Mouse (Mus musculus): ENCODE results near the gene P2ry12. TPM values are rescaled to one million over a fixed set of nuclear protein-coding genes. Genes with fewer than 3 reads are reported as not detected.

The P2ry12 gene
- polyA plus RNA-seq (2015; fragmentation: Nextera tagmentation; extraction: Ambion mirVana), result 1.6 and 1.7 TPM in 2 replicates

DNA sequence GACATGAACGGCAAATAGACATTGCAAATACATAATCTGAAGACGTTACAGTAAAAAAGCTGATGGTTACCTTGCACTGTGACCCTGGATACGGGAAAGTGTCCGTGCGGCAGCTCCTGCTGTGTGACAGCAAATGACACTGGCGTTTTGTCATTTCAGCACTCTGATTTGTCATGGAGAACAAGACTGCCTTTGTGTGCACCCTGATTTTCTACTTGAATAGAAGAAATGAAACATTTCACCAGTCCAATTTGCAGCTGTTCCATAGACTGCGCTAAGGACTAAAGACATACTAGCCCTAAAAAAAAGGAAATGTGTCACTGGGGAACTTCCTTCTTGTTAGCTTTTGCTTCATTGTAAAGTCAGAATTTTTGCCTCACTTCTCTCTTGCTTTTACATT lies at the start of gene P2ry12:
TSS of gene P2ry12 (minus strand) at position 168 of the 400 bp plus-strand sequence.
- 0 out of 2 replicates have a peak within 1 kb of the TSS, but pooled peaks have one; percentile 8 for H3K27ac ChIP-seq (replicated peaks)
- no peak within 1 kb of the TSS for H3K9ac ChIP-seq
- 73% methylated on average over 7 of the region's 7 CpGs for WGBS
- H3K4me1 ChIP-seq, result no peaks in the 10 kb centered on the region; the same call in 1 of the 2 replicates
- no peaks in the 10 kb centered on the region for H3K27me3 ChIP-seq (replicated peaks)
- H3K4me3 ChIP-seq, result no peak within 1 kb of the TSS
- H3K9me3 ChIP-seq, result no peaks in the 10 kb centered on the region
- H3K4me2 ChIP-seq, result no peak within 1 kb of the TSS
- ATAC-seq (ENCODE audit: extremely low read depth, insufficient number of reproducible peaks, low FRiP score, low TSS enrichment), result no peak
- H3K36me3 ChIP-seq, result peaks cover 10% of the 10 kb centered on the region

GRCm38 (mm10) chr3:59305518-59305917 lies 42.8 kb upstream of the P2ry12 start:
- Histone ChIP-seq H3K4me3 (no peak overlapping the region), H3K9ac (no peak overlapping the region), H3K36me3 (no peaks in the 10 kb centered on the region; the same call in 1 of the 2 replicates), H3K27ac (replicated peaks) (no peak overlapping the region), H3K9me3 (no peaks in the 10 kb centered on the region), H3K4me1 (no peaks in the 10 kb centered on the region), H3K27me3 (replicated peaks) (no peaks in the 10 kb centered on the region), H3K4me2 (no peak overlapping the region)
- WGBS, result 81% methylated on average over 2 of the region's 2 CpGs
- no peak for ATAC-seq (ENCODE audit: extremely low read depth, insufficient number of reproducible peaks, low FRiP score, low TSS enrichment)

DNA sequence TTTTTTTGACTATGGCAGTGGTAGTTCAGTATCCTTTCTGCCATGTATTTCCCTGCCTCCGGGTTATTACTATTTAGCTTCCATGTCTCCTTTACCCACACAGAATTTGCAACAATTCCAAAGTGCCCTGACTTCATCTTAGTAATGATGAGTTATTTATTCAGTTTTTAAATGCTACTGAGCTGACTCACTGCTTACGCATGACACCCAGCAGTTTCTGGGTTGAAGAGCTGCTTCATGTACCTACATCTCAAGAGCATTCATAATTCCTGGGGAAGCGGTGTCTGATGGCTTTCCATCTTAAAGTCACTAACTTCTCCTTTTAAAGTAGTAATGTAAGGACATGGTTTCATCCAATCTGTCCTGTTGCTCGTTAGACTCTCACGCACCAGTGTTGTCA lies 42.3 kb upstream of the P2ry12 start:
- 86% methylated on average over 5 of the region's 5 CpGs for WGBS
- no peak for ATAC-seq (ENCODE audit: extremely low read depth, insufficient number of reproducible peaks, low FRiP score, low TSS enrichment)
- Histone ChIP-seq H3K27ac (replicated peaks) (no peak overlapping the region), H3K36me3 (no peaks in the 10 kb centered on the region; the same call in 1 of the 2 replicates), H3K9me3 (no peaks in the 10 kb centered on the region), H3K4me2 (no peak overlapping the region), H3K4me1 (no peaks in the 10 kb centered on the region), H3K4me3 (no peak overlapping the region), H3K27me3 (replicated peaks) (no peaks in the 10 kb centered on the region), H3K9ac (no peak overlapping the region)

DNA sequence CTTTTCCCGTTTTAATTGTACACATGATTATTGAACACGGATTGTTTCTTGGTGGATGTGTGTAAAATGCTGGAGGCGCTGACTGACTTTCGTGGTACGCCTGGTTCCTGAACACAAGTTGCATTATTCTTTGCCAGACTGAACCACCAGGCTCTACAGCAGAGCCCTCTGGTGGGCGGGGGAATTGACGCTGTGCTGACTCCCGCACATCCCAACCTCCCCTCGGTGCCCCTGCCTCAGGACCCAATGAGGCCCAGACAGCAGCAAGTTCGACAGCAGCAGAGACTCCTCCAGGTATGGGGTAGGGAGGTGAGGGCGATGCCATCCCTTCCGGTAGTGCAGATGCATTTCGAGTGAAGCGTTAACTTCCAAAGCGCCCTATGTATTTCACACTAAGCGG lies 35.0 kb upstream of the P2ry12 start:
- Histone ChIP-seq H3K36me3 (no peaks in the 10 kb centered on the region), H3K4me3 (no peak overlapping the region), H3K27ac (replicated peaks) (no peak overlapping the region), H3K9me3 (no peaks in the 10 kb centered on the region), H3K4me2 (no peak overlapping the region), H3K9ac (no peak overlapping the region), H3K27me3 (replicated peaks) (no peaks in the 10 kb centered on the region), H3K4me1 (no peaks in the 10 kb centered on the region)
- ATAC-seq (ENCODE audit: extremely low read depth, insufficient number of reproducible peaks, low FRiP score, low TSS enrichment), result no peak
- WGBS, result 77% methylated on average over 16 of the region's 16 CpGs

- Histone ChIP-seq H3K4me2 (no peak overlapping the region), H3K36me3 (no peaks in the 10 kb centered on the region), H3K9ac (no peak overlapping the region), H3K9me3 (no peaks in the 10 kb centered on the region), H3K27ac (replicated peaks) (no peak overlapping the region), H3K4me3 (no peak overlapping the region), H3K4me1 (no peaks in the 10 kb centered on the region), H3K27me3 (replicated peaks) (no peaks in the 10 kb centered on the region)
- ATAC-seq (ENCODE audit: extremely low read depth, insufficient number of reproducible peaks, low FRiP score, low TSS enrichment), result no peak
- WGBS, result 87% methylated on average over 5 of the region's 5 CpGs
Observed at GRCm38 (mm10) chr3:59296563-59297130, 34.0 kb upstream of the P2ry12 start.

- Histone ChIP-seq H3K4me3 (no peak overlapping the region), H3K9ac (no peak overlapping the region), H3K4me2 (no peak overlapping the region), H3K36me3 (no peaks in the 10 kb centered on the region), H3K27ac (replicated peaks) (no peak overlapping the region), H3K27me3 (replicated peaks) (no peaks in the 10 kb centered on the region), H3K9me3 (no peaks in the 10 kb centered on the region), H3K4me1 (no peaks in the 10 kb centered on the region)
- no peak for ATAC-seq (ENCODE audit: extremely low read depth, insufficient number of reproducible peaks, low FRiP score, low TSS enrichment)
- WGBS, result 80% methylated on average over 16 of the region's 16 CpGs
Observed at GRCm38 (mm10) chr3:59295699-59296562, 33.3 kb upstream of the P2ry12 start.

GRCm38 (mm10) chr3:59293437-59294199 lies 30.9 kb upstream of the P2ry12 start:
- H3K9ac ChIP-seq, result no peak overlapping the region
- H3K27me3 ChIP-seq (replicated peaks), result no peaks in the 10 kb centered on the region
- H3K27ac ChIP-seq (replicated peaks), result no peak overlapping the region
- no peaks in the 10 kb centered on the region for H3K9me3 ChIP-seq
- no peak overlapping the region for H3K4me2 ChIP-seq
- 75% methylated on average over 5 of the region's 5 CpGs for WGBS
- ATAC-seq (ENCODE audit: extremely low read depth, insufficient number of reproducible peaks, low FRiP score, low TSS enrichment), result no peak
- H3K36me3 ChIP-seq, result no peaks in the 10 kb centered on the region
- H3K4me1 ChIP-seq, result no peaks in the 10 kb centered on the region
- H3K4me3 ChIP-seq, result no peak overlapping the region

DNA sequence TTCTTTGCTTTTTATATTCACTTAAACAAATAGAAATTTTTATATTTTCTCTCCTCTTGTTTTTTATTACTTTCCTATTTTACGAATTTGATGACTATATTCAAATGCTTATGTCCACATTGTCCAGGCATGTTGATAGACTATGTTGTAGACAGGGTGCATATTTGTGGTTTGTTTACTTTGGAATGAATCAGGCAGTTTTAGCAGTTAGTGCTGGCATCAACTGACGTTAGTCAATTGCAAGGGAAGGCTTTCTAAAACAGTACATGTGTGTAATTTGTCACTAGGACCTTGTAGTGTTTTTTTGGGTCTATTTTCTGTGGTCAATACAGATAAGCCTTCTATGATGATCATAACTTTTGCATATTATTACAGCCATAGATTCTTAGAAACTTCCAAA lies 27.9 kb upstream of the P2ry12 start:
- Histone ChIP-seq H3K4me2 (no peak overlapping the region), H3K9me3 (no peaks in the 10 kb centered on the region), H3K9ac (no peak overlapping the region), H3K36me3 (no peaks in the 10 kb centered on the region), H3K27me3 (replicated peaks) (no peaks in the 10 kb centered on the region), H3K27ac (replicated peaks) (no peak overlapping the region), H3K4me1 (no peaks in the 10 kb centered on the region), H3K4me3 (no peak overlapping the region)
- no peak for ATAC-seq (ENCODE audit: extremely low read depth, insufficient number of reproducible peaks, low FRiP score, low TSS enrichment)
- WGBS, result 55% methylated on average over 2 of the region's 2 CpGs

GRCm38 (mm10) chr3:59278620-59279019 lies 15.9 kb upstream of the P2ry12 start:
- no peaks in the 10 kb centered on the region for H3K9me3 ChIP-seq
- no peak overlapping the region for H3K4me3 ChIP-seq
- no peak overlapping the region for H3K27ac ChIP-seq (replicated peaks)
- ATAC-seq (ENCODE audit: extremely low read depth, insufficient number of reproducible peaks, low FRiP score, low TSS enrichment), result no peak
- peaks cover 10% of the 10 kb centered on the region for H3K36me3 ChIP-seq
- no peaks in the 10 kb centered on the region for H3K27me3 ChIP-seq (replicated peaks)
- no peak overlapping the region for H3K9ac ChIP-seq
- H3K4me2 ChIP-seq, result no peak overlapping the region
- H3K4me1 ChIP-seq, result no peaks in the 10 kb centered on the region

GRCm38 (mm10) chr3:59278254-59278533 lies 15.5 kb upstream of the P2ry12 start:
- H3K4me3 ChIP-seq, result no peak overlapping the region
- no peak for ATAC-seq (ENCODE audit: extremely low read depth, insufficient number of reproducible peaks, low FRiP score, low TSS enrichment)
- WGBS, result 77% methylated on average over 3 of the region's 3 CpGs

GRCm38 (mm10) chr3:59277502-59278253 lies 15.0 kb upstream of the P2ry12 start:
- no peak overlapping the region for H3K4me3 ChIP-seq
- H3K9me3 ChIP-seq, result no peaks in the 10 kb centered on the region
- no peak for ATAC-seq (ENCODE audit: extremely low read depth, insufficient number of reproducible peaks, low FRiP score, low TSS enrichment)
- H3K27me3 ChIP-seq (replicated peaks), result no peaks in the 10 kb centered on the region
- H3K4me2 ChIP-seq, result no peak overlapping the region
- 57% methylated on average over 3 of the region's 3 CpGs for WGBS
- H3K36me3 ChIP-seq, result peaks cover 10% of the 10 kb centered on the region
- H3K4me1 ChIP-seq, result no peaks in the 10 kb centered on the region
- H3K27ac ChIP-seq (replicated peaks), result no peak overlapping the region
- H3K9ac ChIP-seq, result no peak overlapping the region

More at GRCm38 (mm10) chr3:59278254-59278533, 15.5 kb upstream of the P2ry12 start:
- Histone ChIP-seq H3K36me3 (peaks cover 10% of the 10 kb centered on the region), H3K4me2 (no peak overlapping the region), H3K9me3 (no peaks in the 10 kb centered on the region), H3K4me1 (no peaks in the 10 kb centered on the region), H3K9ac (no peak overlapping the region), H3K27me3 (replicated peaks) (no peaks in the 10 kb centered on the region), H3K27ac (replicated peaks) (no peak overlapping the region)

All from heart, embryonic 13.5 days (tissue).